Mouse (Mus musculus): Measurements from ENCODE around the gene 3110082I17Rik. TPM values are rescaled to one million over a fixed set of nuclear protein-coding genes. Genes with fewer than 3 reads are reported as not detected.

3110082I17Rik gene
- total RNA-seq, 2 experiments from 2014 or later, result 17.1 to 18.1 TPM

DNA sequence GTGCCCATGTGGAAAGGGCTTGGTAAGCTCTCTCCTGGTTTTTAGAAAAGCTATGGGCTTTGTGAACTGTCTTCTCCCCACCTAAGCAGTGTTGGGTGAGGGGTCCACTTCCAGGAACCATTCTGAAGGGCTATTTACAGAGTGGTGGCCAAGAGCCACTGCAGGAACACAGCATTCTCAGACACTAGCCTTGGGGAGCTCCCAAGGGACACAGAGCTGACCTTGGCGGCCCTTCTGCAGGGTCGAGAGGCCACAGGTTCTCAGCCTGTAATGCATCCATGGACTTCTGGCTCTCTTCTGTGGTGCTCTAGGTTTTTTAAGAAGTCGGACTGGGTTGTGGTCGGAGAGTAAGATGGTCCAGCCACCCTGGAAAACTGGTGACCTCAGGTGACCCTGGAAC, 50.3 kb downstream of the 3110082I17Rik start:
- TF ChIP-seq CTCF (conservative IDR thresholded peaks at IDR 0.05), result no peak
- DNase-seq (ENCODE audit: low spot score in 2 of 2), result no peak
- Histone ChIP-seq H3K4me3 (no peak overlapping the region), H3K27ac (peak overlapping the region; percentile 28; the same call in 1 of the 2 replicates)

DNA sequence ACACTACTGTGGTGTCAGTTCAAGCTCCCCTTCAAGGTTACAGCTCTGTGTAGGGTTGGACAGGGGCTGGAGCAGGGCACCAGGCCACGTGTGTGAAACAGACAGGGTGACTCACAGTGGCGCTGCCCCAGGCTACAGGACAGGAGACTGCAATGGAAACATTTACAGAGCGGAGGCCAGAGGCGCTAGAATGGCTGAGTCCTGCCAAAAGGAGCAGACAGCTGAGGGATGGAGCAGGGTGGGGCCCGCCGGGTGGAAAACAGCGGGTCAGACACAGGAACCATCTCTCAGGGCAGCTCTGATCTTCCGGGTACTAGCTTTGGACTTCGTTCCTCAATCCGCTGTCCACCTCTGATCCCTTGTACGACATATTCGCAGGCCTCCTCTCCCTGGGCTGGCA, 50.9 kb downstream of the 3110082I17Rik start:
- TF ChIP-seq CTCF (conservative IDR thresholded peaks at IDR 0.05), result no peak
- H3K27ac ChIP-seq, result peak overlapping the region; percentile 28; the same call in 1 of the 2 replicates
- no peak overlapping the region for H3K4me3 ChIP-seq
- DNase-seq (ENCODE audit: low spot score in 2 of 2), result no peak

DNA sequence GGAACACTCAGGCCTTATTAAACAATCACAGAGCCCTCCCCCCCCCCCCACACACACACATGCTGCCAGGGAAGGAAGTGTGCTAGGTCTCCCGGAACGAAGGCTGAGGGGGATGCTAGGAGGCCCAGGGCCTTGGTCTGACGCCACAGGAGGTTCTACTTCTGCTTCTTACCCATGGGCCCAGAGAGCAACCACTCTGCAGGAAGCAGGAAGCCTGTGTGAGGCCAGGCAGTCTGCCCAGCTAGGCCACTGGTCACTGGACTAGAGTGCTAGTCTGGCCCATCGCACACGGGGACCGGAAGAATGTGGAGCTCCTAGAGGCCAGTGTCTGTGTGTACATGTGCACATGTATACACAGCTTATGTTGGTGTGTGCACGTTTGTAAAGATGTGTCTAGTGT, 51.8 kb downstream of the 3110082I17Rik start:
- Histone ChIP-seq H3K27ac (peak overlapping the region; percentile 28; the same call in 1 of the 2 replicates), H3K4me3 (no peak overlapping the region)
- no peak for DNase-seq (ENCODE audit: low spot score in 2 of 2)
- peak; percentile 29; the same call in 1 of the 2 replicates for TF ChIP-seq CTCF (conservative IDR thresholded peaks at IDR 0.05)

DNA sequence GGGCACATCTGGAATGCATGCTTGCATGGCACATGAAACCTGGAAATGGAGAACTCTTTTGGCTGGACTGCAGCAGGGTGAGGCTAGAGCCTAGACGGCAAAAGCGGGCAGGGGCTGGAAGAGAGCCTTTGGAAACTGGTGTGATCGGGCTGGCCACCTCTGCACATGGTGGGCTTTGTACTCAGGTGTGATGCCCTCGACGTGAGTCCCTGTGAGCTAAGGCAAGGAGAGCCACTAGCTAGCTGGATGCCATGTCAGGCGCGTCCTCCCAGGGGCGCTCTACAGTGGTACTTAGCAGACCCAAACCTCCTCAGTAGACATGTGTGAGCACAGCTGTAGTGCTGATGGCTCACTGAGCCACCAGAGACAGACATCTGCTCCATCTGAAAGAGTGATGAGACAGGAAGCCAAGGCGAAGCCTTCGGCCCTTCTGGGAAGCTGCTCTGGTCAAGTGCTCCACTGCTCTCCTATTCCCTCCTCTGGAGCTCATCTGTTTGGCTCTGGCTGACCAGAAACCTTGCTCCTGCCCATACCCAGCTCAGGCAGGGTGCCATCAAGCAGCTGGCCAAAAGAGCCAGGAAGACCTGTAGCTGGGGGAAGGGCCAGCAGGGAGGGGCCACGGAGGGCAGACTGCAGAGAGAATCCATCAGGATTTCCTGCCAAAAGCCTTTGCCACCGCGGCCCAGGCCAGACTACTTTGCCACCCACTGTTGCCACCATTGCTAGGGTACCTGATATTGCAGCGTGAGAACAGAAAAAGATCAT, 53.0 kb downstream of the 3110082I17Rik start:
- no peak overlapping the region for H3K4me3 ChIP-seq
- DNase-seq (ENCODE audit: low spot score in 2 of 2), result no peak
- H3K27ac ChIP-seq, result no peak overlapping the region; the same call in 1 of the 2 replicates
- 0 out of 2 replicates have a peak, but pooled peaks have one; percentile 4 for TF ChIP-seq CTCF (conservative IDR thresholded peaks at IDR 0.05)

DNA sequence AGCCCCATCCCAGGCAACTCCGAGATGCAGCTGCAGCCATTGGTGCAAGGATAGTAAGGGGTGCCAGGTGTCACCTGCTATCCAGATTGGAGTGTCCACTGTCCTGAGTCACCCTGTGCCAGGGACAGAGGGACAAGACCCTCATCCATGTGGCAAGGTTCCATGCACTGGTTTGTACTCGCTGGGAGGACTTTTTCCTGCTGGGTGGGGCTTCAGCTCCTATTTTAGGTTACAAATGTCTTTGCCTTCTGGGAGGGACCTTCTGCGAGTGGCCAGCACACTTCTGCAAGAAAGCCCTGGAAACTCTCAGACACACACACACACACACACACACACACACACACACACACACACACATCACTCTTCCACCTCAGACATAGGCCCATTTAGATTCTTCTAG, 54.4 kb downstream of the 3110082I17Rik start:
- Histone ChIP-seq H3K27ac (no peak overlapping the region), H3K4me3 (no peak overlapping the region)
- TF ChIP-seq CTCF (conservative IDR thresholded peaks at IDR 0.05), result no peak
- DNase-seq (ENCODE audit: low spot score in 2 of 2), result no peak

DNA sequence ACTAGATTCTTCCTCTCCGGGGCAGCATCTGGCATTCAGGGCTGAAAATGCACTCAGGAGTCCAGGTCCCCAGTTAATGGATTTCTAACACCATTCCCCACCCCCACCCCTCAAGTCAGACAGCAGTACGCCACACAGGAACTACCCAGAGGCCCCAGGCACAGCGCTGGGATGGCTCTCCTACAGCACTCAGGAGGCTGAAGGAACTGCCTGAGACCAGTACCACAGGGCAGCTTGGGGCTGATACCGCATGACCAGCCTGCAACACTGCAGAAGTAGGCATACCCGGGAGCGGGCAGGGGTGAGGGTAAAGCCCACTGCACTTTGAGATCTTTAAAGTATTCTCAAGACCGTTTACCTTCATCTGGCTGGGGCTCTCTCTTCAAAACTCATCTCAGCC, 54.8 kb downstream of the 3110082I17Rik start:
- TF ChIP-seq CTCF (conservative IDR thresholded peaks at IDR 0.05), result no peak
- DNase-seq (ENCODE audit: low spot score in 2 of 2), result no peak
- Histone ChIP-seq H3K4me3 (no peak overlapping the region), H3K27ac (no peak overlapping the region)

DNA sequence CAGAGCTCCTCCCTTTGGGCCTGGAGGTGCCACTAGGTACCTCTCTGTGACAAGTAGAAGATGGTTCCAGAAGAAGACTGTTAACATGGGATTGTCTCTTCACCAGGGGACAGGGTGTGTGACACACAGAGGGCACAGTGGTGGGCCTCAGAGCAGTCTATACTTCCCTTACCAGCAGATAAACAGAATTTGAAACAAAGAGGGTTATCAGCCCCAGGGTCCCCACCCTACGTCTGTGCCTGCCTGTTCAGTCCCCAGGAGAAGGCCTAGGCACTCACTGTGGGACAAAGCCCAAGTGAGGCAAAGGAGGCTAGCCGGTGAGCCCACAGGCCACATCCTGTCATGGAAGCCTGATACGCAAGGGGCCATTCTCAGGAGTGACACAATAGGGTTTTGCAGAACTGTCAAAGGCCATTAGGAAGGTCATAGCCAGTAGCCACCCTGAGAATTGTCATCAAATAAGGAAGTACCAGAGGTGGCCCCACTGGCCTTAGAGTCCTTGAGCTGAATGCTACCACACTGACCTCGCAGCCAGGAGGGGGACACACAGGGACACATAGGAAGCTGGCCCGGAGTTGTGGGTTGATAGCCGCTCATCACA, 55.4 kb downstream of the 3110082I17Rik start, which contains the start of gene C130050O18Rik:
Gene C130050O18Rik, plus strand, starts transcription at position 480 of the 601 bp plus-strand sequence.
- TF ChIP-seq CTCF (conservative IDR thresholded peaks at IDR 0.05), result no peak
- no peak for DNase-seq (ENCODE audit: low spot score in 2 of 2)
- Histone ChIP-seq H3K4me3 (no peak within 1 kb of the TSS), H3K27ac (no peak within 1 kb of the TSS)

DNA sequence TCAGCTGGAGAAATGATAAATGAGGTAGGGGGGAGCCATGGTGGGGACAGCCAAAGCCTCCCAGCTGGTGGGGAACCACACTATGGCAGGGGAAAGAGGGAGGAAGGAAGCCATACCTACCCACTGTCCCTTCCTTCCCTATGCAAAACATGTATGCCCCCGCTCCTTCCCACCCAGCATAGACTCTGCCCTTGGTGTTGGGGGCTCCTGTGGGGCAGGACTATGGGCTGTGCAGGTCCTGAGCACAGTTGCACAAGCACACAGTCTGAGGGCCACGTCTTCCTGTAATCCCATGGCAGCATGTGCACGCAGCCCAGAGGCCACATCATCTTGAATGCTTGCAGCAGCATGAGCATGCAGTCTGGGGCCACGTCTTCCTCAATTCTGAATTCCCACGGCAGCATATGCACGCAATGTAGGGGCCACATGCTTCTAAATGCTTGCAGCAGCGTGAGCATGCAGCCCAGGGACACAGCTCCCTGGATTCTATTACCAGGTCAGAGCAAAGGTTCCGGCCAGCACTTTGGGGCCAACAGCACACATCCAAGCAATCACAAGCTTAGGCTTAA, 56.6 kb downstream of the 3110082I17Rik start:
- Histone ChIP-seq H3K27ac (no peak overlapping the region), H3K4me3 (no peak overlapping the region)
- TF ChIP-seq CTCF (conservative IDR thresholded peaks at IDR 0.05), result no peak
- DNase-seq (ENCODE audit: low spot score in 2 of 2), result no peak

DNA sequence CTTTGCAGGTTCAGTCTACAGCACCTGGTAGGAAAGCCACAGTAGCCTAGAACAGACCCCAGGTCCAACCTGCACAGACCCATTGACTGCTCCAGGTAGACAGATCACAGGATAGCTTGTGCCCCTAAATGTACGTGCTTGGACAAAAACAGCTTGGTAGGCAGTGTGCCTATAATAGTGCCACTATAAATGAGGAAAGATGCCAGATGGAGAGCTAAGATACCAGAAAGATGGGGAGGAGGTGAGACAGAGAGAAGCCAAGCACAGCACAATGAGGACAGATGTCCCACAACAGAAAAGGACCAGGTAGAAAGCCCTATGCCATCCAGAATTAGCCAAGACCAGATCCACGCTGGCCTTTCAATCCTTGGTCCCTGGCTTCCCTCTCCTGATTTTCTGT, 58.2 kb downstream of the 3110082I17Rik start:
- peak overlapping the region; percentile 15; the same call in 1 of the 2 replicates for H3K27ac ChIP-seq
- DNase-seq (ENCODE audit: low spot score in 2 of 2), result no peak
- no peak overlapping the region for H3K4me3 ChIP-seq
- TF ChIP-seq CTCF (conservative IDR thresholded peaks at IDR 0.05), result no peak

DNA sequence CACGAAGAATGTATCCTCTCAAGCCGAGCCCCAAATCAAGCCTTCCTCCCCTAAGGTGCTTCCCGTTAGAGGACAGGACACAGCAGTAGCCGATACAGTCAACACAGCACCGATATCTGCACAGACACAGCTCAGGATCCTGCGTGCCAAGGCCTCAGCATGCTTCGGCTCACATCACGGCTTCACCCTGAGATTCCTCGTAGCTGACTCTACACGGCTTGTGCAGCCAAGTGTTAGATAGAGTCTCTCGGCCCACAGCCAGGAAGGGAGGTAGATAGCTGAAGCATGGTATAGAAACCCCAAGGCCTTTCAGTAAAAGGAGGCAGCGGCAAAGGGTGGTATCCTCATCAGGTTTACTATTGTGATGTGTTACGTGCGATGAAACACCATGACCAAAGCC, 60.3 kb downstream of the 3110082I17Rik start:
- DNase-seq (ENCODE audit: low spot score in 2 of 2), result no peak
- TF ChIP-seq CTCF (conservative IDR thresholded peaks at IDR 0.05), result no peak
- Histone ChIP-seq H3K27ac (no peak overlapping the region), H3K4me3 (no peak overlapping the region)

DNA sequence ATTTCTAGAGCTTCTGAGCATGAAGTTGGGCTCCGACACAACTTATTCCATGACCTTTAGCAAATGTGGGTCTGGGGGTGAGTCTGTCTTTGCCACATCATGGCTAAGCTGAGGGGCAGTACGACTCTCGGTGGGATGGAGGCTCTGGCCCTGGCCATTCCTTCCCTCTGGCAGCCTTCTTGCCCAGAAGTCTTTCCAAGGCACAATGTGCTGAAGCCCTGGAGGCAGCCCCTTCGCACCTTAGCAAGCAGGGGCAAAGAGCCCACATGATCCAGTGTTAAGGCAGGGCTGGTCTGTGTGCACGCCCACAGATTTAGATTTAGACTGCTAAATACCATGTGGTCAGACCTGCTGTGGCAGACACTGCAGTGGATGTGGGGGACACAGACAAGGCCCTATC, 61.5 kb downstream of the 3110082I17Rik start:
- H3K4me3 ChIP-seq, result no peak overlapping the region
- peak overlapping the region; percentile 72 for H3K27ac ChIP-seq
- no peak for TF ChIP-seq CTCF (conservative IDR thresholded peaks at IDR 0.05)
- DNase-seq (ENCODE audit: low spot score in 2 of 2), result no peak

DNA sequence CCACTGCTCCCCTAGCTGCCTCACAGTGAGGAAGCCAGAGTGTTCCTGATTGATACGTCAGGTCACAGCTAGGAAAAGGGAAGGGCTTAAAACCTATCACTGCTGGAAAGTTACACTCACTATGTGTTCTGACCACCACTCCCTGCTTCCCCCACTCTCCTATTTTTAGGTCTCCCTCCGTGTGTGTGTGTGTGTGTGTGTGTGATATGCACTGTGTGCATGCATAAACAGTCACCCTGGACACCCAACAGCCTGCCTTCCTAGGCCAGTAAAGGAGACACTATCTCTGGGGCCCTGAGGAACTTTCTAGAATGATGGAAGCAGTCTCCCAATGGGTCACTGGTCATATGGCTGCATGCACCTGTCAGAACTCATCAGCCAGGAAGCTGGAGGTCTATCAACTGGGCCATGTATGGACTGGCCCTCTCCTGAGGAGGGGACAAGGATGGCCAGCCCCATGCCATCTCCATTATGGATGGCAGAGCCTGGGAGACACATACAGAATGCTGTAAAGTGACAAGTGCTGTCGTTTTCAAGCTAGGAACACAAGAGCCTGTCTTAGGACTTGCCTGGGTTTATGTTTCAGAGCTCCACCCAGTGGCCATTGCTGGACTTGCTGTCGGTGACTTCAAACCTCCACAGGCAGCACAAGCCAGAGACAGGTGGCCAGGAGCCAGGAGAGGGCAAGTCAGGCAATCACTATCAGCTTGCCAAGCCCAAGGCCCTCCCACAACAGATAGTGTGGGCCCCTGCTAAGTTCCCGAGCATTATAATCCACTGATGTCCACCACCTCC, 62.2 kb downstream of the 3110082I17Rik start:
- peak overlapping the region; percentile 72 for H3K27ac ChIP-seq
- DNase-seq (ENCODE audit: low spot score in 2 of 2), result peak; percentile 88 to 93
- no peak overlapping the region for H3K4me3 ChIP-seq
- TF ChIP-seq CTCF (conservative IDR thresholded peaks at IDR 0.05), result peak; percentile 93
